Mouse (Mus musculus) liver, embryonic 12.5 days (tissue): ENCODE measurements around the gene Fpr2. TPM values are rescaled to one million over a fixed set of nuclear protein-coding genes. Genes with fewer than 3 reads are reported as not detected.
A peak's percentile ranks its signal among the peaks of the same experiment; 100 is the strongest.
"Not testable (repeated sequence)": the region's sequence is repeated elsewhere in the genome, so short reads cannot be mapped to it uniquely, and the experiment has no call there.

ENCODE experiments used
- ATAC-seq: fragments of 200-750 bp; cut with Nextera tagmentation; 2 replicates; pipeline ENCODE4 v1.8.0; 2017; ENCODE audit warnings: moderate number of reproducible peaks, mild to moderate bottlenecking, moderate library complexity
- H3K27ac ChIP-seq: fragments of 300-500 bp; sonication (generic); 2 replicates; pipeline ENCODE4 v1.5.1; 2016; ENCODE audit warnings: mild to moderate bottlenecking
- H3K27me3 ChIP-seq: fragments of 300-500 bp; sonication (generic); replicated peaks from 2 replicates; pipeline ENCODE4 v1.6.1; 2016; ENCODE audit warnings: mild to moderate bottlenecking, moderate library complexity
- H3K36me3 ChIP-seq: fragments of 300-500 bp; sonication (generic); 2 replicates; pipeline ENCODE4 v1.6.1; 2016; ENCODE audit warnings: mild to moderate bottlenecking, moderate library complexity
- H3K4me1 ChIP-seq: fragments of 300-500 bp; sonication (generic); 2 replicates; pipeline ENCODE4 v1.6.1; 2016
- H3K4me2 ChIP-seq: fragments of 300-500 bp; sonication (generic); 2 replicates; pipeline ENCODE4 v1.6.1; 2016; ENCODE audit warnings: mild to moderate bottlenecking, moderate library complexity
- H3K4me3 ChIP-seq: fragments of 300-500 bp; sonication (generic); 2 replicates; pipeline ENCODE4 v1.5.1; 2016; ENCODE audit warnings: mild to moderate bottlenecking, moderate library complexity
- H3K9ac ChIP-seq: fragments of 300-500 bp; sonication (generic); 2 replicates; pipeline ENCODE4 v1.6.1; 2016; ENCODE audit warnings: mild to moderate bottlenecking, moderate library complexity
- H3K9me3 ChIP-seq: fragments of 300-500 bp; sonication (generic); replicated peaks from 2 replicates; pipeline ENCODE4 v1.6.1; 2016; ENCODE audit warnings: mild to moderate bottlenecking, moderate library complexity
- WGBS: fragments of 180-500 bp; shearing (Covaris S2); methylation state at CpG from one replicate; pipeline ENCODE4 v1.1.7; 2016; ENCODE audit not compliant: insufficient replicate concordance; 5-methylcytosine and 5-hydroxymethylcytosine counted together
- polyA plus RNA-seq: library from polyadenylated mRNA; unstranded; fragments of >200 nt; fragmentation: Nextera tagmentation; extraction: Ambion mirVana; gene quantifications from 2 replicates; pipeline ENCODE4 v1.2.1, GENCODE M21; 2016

The Fpr2 gene
- 0.25 and 0.32 TPM in 2 replicates for polyA plus RNA-seq

- no peaks in the 10 kb centered on the region for H3K36me3 ChIP-seq
- 31% methylated on average over 1 of the region's 1 CpGs for WGBS
- H3K27me3 ChIP-seq, result no peaks in the 10 kb centered on the region
- no peak for ATAC-seq
- H3K9me3 ChIP-seq, result no peaks in the 10 kb centered on the region
- no peaks in the 10 kb centered on the region for H3K4me1 ChIP-seq
- H3K27ac ChIP-seq, result no peak within 1 kb of the TSS
- no peak within 1 kb of the TSS for H3K4me3 ChIP-seq
- H3K4me2 ChIP-seq, result no peak within 1 kb of the TSS
- H3K9ac ChIP-seq, result no peak within 1 kb of the TSS
Observed at GRCm38 (mm10) chr17:17887774-17888248, at the start of gene Fpr2, which contains the start of gene Fpr3. Gene Fpr2, plus strand, starts transcription at chr17:17887824. Gene Fpr3, plus strand, starts transcription at chr17:17887852.

- ATAC-seq, result peak; percentile 99
- WGBS, result under 1% methylated on average over 38 of the region's 43 CpGs
Observed at GRCm38 (mm10) chr17:17837919-17838701, 49.5 kb upstream of the Fpr2 start.

GRCm38 (mm10) chr17:17839276-17839675 is 48.3 kb upstream of the Fpr2 start:
- no peak overlapping the region for H3K4me3 ChIP-seq
- H3K4me2 ChIP-seq, result peak overlapping the region; percentile 81
- peaks cover 26% of the 10 kb centered on the region for H3K4me1 ChIP-seq
- H3K27me3 ChIP-seq, result no peaks in the 10 kb centered on the region
- no peak for ATAC-seq
- H3K27ac ChIP-seq, result no peak overlapping the region
- H3K36me3 ChIP-seq, result peaks cover 10% of the 10 kb centered on the region
- no peaks in the 10 kb centered on the region for H3K9me3 ChIP-seq
- H3K9ac ChIP-seq, result no peak overlapping the region
- 81% methylated on average over 2 of the region's 2 CpGs for WGBS

More at GRCm38 (mm10) chr17:17837919-17838701, 49.5 kb upstream of the Fpr2 start:
- peak overlapping the region; percentile 71 for H3K27ac ChIP-seq
- H3K36me3 ChIP-seq, result peaks cover 10% of the 10 kb centered on the region
- peaks cover 26% of the 10 kb centered on the region for H3K4me1 ChIP-seq
- H3K27me3 ChIP-seq, result no peaks in the 10 kb centered on the region
- peak overlapping the region; percentile 81 for H3K4me2 ChIP-seq
- peak overlapping the region; percentile 74 for H3K9ac ChIP-seq
- no peaks in the 10 kb centered on the region for H3K9me3 ChIP-seq
- peak overlapping the region; percentile 68 for H3K4me3 ChIP-seq

- Histone ChIP-seq H3K4me3 (no peak overlapping the region), H3K9ac (no peak overlapping the region), H3K36me3 (peaks cover 10% of the 10 kb centered on the region), H3K4me2 (no peak overlapping the region), H3K27me3 (no peaks in the 10 kb centered on the region), H3K9me3 (no peaks in the 10 kb centered on the region), H3K4me1 (peaks cover 26% of the 10 kb centered on the region), H3K27ac (no peak overlapping the region)
- 83% methylated on average over 7 of the region's 7 CpGs for WGBS
- ATAC-seq, result no peak
Observed at GRCm38 (mm10) chr17:17840796-17841195, 46.8 kb upstream of the Fpr2 start.

- 63% methylated on average over 27 of the region's 27 CpGs for WGBS
- peaks cover 10% of the 10 kb centered on the region for H3K36me3 ChIP-seq
- 0 out of 2 replicates have a peak, but pooled peaks have one; percentile 33 for ATAC-seq
- no peaks in the 10 kb centered on the region; the same call in 1 of the 2 replicates for H3K27me3 ChIP-seq
- no peak overlapping the region for H3K4me3 ChIP-seq
- no peak overlapping the region for H3K4me2 ChIP-seq
- peaks cover 10% of the 10 kb centered on the region for H3K4me1 ChIP-seq
- no peak overlapping the region for H3K27ac ChIP-seq
- no peak overlapping the region for H3K9ac ChIP-seq
- no peaks in the 10 kb centered on the region for H3K9me3 ChIP-seq
Observed at GRCm38 (mm10) chr17:17843534-17844261, 43.9 kb upstream of the Fpr2 start.

GRCm38 (mm10) chr17:17844606-17845005 is 43.0 kb upstream of the Fpr2 start:
- H3K4me3 ChIP-seq, H3K27me3 ChIP-seq, ATAC-seq, H3K9me3 ChIP-seq, H3K4me2 ChIP-seq, H3K36me3 ChIP-seq, H3K9ac ChIP-seq, H3K4me1 ChIP-seq, H3K27ac ChIP-seq: not testable (repeated sequence)
- WGBS, result 48% methylated on average over 3 of the region's 3 CpGs

GRCm38 (mm10) chr17:17845187-17846027 is 42.2 kb upstream of the Fpr2 start:
- H3K27ac ChIP-seq, result no peak overlapping the region
- H3K27me3 ChIP-seq, result peaks cover 15% of the 10 kb centered on the region
- WGBS, result 55% methylated on average over 10 of the region's 10 CpGs
- H3K9ac ChIP-seq, result no peak overlapping the region
- no peak overlapping the region for H3K4me2 ChIP-seq
- no peaks in the 10 kb centered on the region for H3K9me3 ChIP-seq
- ATAC-seq, result no peak
- peaks cover 3% of the 10 kb centered on the region for H3K36me3 ChIP-seq
- H3K4me3 ChIP-seq, result no peak overlapping the region
- H3K4me1 ChIP-seq, result peaks cover 9% of the 10 kb centered on the region; the same call in 1 of the 2 replicates

- Histone ChIP-seq H3K27me3 (peaks cover 22% of the 10 kb centered on the region), H3K9me3 (no peaks in the 10 kb centered on the region), H3K4me2 (no peak overlapping the region), H3K4me1 (peaks cover 9% of the 10 kb centered on the region; the same call in 1 of the 2 replicates), H3K4me3 (no peak overlapping the region), H3K36me3 (no peaks in the 10 kb centered on the region), H3K27ac (no peak overlapping the region), H3K9ac (no peak overlapping the region)
- WGBS, result 10% methylated on average over 2 of the region's 2 CpGs
- peak; percentile 71 for ATAC-seq
Observed at GRCm38 (mm10) chr17:17848988-17849387, 38.6 kb upstream of the Fpr2 start.

- no peak overlapping the region for H3K27ac ChIP-seq
- no peak overlapping the region for H3K4me3 ChIP-seq
- ATAC-seq, result no peak
- H3K4me1 ChIP-seq, result peaks cover 9% of the 10 kb centered on the region; the same call in 1 of the 2 replicates
- no peaks in the 10 kb centered on the region for H3K36me3 ChIP-seq
- WGBS, result 17% methylated on average over 55 of the region's 55 CpGs
- H3K4me2 ChIP-seq, result peak overlapping the region; percentile 12; the same call in 1 of the 2 replicates
- H3K9me3 ChIP-seq, result no peaks in the 10 kb centered on the region
- H3K9ac ChIP-seq, result no peak overlapping the region
- H3K27me3 ChIP-seq, result peaks cover 22% of the 10 kb centered on the region
Observed at GRCm38 (mm10) chr17:17849906-17850712, 37.5 kb upstream of the Fpr2 start.

- Histone ChIP-seq H3K27me3 (peaks cover 9% of the 10 kb centered on the region), H3K4me1 (no peaks in the 10 kb centered on the region), H3K4me3 (no peak within 1 kb of the TSS), H3K27ac (no peak within 1 kb of the TSS), H3K9me3 (no peaks in the 10 kb centered on the region), H3K36me3 (no peaks in the 10 kb centered on the region), H3K9ac (no peak within 1 kb of the TSS), H3K4me2 (no peak within 1 kb of the TSS)
- WGBS, result 42% methylated on average over 8 of the region's 8 CpGs
- ATAC-seq, result no peak
Observed at GRCm38 (mm10) chr17:17855064-17855838, 32.4 kb upstream of the Fpr2 start, which contains the start of gene Has1. Gene Has1, minus strand, starts transcription at chr17:17855205.
